Mouse (Mus musculus): ENCODE data around the gene Eng. TPM values are rescaled to one million over a fixed set of nuclear protein-coding genes. Genes with fewer than 3 reads are reported as not detected.

The Eng gene
- polyA plus RNA-seq, 1 experiment from 2014 or later, result 57.9 TPM

DNA sequence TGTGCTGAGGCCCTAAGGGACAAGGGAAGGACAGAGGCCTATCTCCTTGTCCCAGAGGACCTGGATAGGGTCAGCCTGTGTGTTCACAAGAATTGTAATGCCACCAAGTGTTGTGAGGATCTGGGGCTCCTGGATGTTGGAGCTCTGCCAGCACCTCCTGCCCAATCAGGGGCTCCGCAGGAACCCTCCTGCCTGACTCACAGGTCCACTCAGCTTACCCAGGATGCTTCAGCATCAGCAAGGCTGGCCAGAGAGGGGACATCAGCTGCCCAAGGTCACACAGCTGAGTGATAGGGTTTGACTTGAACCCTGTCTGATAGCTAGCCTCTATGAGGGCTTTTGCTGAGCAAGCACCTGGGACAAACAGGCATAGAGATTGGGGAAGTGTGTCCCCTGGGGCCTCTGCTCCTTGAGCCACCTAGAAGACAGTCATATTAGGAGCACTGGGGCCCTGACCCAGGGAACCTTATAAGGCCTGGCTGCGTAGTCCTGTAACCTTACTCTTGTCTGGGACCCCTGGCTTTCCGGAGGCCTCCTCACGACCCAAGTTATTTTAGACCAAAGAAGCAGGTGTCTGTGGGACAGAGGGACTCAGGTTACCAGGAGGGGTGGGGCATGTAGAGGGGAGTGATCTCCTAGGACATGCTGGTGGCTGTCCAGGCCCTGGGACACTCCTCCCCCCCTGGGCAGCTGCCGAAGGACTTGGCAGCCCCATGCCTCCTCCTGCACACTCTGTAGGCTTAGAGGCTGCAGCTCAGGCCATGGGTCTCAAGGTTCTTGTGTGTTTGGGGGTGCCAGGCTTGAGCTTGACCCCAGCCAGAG, 20.3 kb upstream of the Eng start:
- peak overlapping the region; percentile 54 for H3K9ac ChIP-seq (ENCODE audit: low read depth, low read length)
- peak overlapping the region; percentile 74 for H3K27ac ChIP-seq (replicated peaks; ENCODE audit: low read depth, low read length)
- ATAC-seq (ENCODE audit: low read depth), result peak; percentile 31; the same call in 1 of the 2 replicates
- peak; percentile 66 for DNase-seq (ENCODE audit: low spot score)
- H3K9me3 ChIP-seq (ENCODE audit: control insufficient read depth, low read length), result no peaks in the 10 kb centered on the region
- no peaks in the 10 kb centered on the region for H3K36me3 ChIP-seq (ENCODE audit: control insufficient read depth, insufficient read depth, low read length)
- WGBS, result 38% methylated on average over 5 of the region's 5 CpGs
- peak overlapping the region; percentile 25; the same call in 1 of the 2 replicates for H3K4me3 ChIP-seq (ENCODE audit: low read depth, low read length)
- no peaks in the 10 kb centered on the region for H3K27me3 ChIP-seq (replicated peaks; ENCODE audit: control insufficient read depth, insufficient read depth, low read length)
- H3K4me1 ChIP-seq (ENCODE audit: control insufficient read depth, insufficient read depth, low read length), result peaks cover 21% of the 10 kb centered on the region
- H3K4me2 ChIP-seq (ENCODE audit: low read depth, low read length), result peak overlapping the region; percentile 53

- Histone ChIP-seq H3K9me3 (ENCODE audit: control insufficient read depth, low read length) (no peaks in the 10 kb centered on the region), H3K36me3 (ENCODE audit: control insufficient read depth, insufficient read depth, low read length) (no peaks in the 10 kb centered on the region), H3K4me3 (ENCODE audit: low read depth, low read length) (no peak overlapping the region), H3K9ac (ENCODE audit: low read depth, low read length) (no peak overlapping the region), H3K4me2 (ENCODE audit: low read depth, low read length) (no peak overlapping the region), H3K27me3 (replicated peaks; ENCODE audit: control insufficient read depth, insufficient read depth, low read length) (no peaks in the 10 kb centered on the region), H3K27ac (replicated peaks; ENCODE audit: low read depth, low read length) (no peak overlapping the region), H3K4me1 (ENCODE audit: control insufficient read depth, insufficient read depth, low read length) (peaks cover 16% of the 10 kb centered on the region)
- DNase-seq (ENCODE audit: low spot score) (no peak), ATAC-seq (ENCODE audit: low read depth) (no peak)
- WGBS, result 65% methylated on average over 19 of the region's 20 CpGs
Measured at GRCm38 (mm10) chr2:32627266-32628043, 18.9 kb upstream of the Eng start.

DNA sequence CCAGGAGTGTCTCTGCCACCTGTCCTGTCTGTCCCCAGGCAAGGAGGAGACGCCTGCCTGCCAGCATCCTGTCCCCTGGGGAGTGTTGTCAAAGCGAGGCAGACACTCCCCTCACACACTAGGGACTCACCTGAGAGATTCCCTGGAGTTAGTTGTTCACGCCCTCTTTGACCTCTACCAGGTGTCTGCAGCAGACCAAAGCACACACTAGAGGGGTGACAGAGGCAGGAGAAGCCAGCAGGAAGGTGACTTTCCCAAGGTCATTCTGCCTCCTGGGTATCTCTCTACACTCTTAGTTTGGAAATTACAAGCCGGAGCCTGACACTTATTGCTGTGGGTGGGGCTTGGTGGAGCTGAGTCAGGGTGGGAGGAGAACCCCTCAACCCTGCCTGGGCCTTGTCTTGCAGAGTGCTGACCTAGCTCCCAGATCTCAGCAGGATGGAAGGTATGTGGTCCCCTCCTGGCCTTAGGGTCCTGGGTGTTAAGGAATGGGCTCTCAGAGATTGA, 18.3 kb upstream of the Eng start:
- Histone ChIP-seq H3K27ac (replicated peaks; ENCODE audit: low read depth, low read length) (peak overlapping the region; percentile 48; the same call in 1 of the 2 replicates), H3K36me3 (ENCODE audit: control insufficient read depth, insufficient read depth, low read length) (no peaks in the 10 kb centered on the region), H3K9me3 (ENCODE audit: control insufficient read depth, low read length) (no peaks in the 10 kb centered on the region), H3K4me2 (ENCODE audit: low read depth, low read length) (peak overlapping the region; percentile 7; the same call in 1 of the 2 replicates), H3K4me3 (ENCODE audit: low read depth, low read length) (no peak overlapping the region), H3K4me1 (ENCODE audit: control insufficient read depth, insufficient read depth, low read length) (peaks cover 16% of the 10 kb centered on the region), H3K27me3 (replicated peaks; ENCODE audit: control insufficient read depth, insufficient read depth, low read length) (no peaks in the 10 kb centered on the region), H3K9ac (ENCODE audit: low read depth, low read length) (no peak overlapping the region)
- no peak for ATAC-seq (ENCODE audit: low read depth)
- no peak for DNase-seq (ENCODE audit: low spot score)
- WGBS, result 57% methylated on average over 4 of the region's 4 CpGs

DNA sequence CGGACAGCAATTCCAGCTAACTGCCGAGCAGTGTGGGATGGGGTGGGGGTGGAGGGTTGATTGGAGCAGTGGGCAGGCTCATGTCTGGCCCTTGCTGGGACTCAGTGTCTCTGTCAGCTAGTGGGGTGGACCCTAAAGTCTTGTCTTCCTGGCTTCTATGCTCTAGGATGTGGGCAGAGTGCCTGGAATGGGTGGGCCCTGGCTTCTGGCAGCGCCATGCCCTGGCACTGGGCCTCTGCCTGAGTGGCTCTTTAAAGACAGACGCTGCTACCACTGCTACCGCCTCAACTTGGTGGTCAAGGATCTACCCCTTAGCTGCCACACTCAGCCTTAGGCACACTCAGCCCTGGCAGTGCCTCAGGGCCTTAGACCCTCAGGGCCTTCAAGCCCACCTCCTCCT, 17.7 kb upstream of the Eng start:
- Histone ChIP-seq H3K4me2 (ENCODE audit: low read depth, low read length) (peak overlapping the region; percentile 23; the same call in 1 of the 2 replicates), H3K9ac (ENCODE audit: low read depth, low read length) (0 out of 2 replicates have a peak overlapping the region, but pooled peaks have one; percentile 12), H3K27ac (replicated peaks; ENCODE audit: low read depth, low read length) (peak overlapping the region; percentile 48; the same call in 1 of the 2 replicates), H3K9me3 (ENCODE audit: control insufficient read depth, low read length) (no peaks in the 10 kb centered on the region), H3K4me3 (ENCODE audit: low read depth, low read length) (no peak overlapping the region), H3K4me1 (ENCODE audit: control insufficient read depth, insufficient read depth, low read length) (peaks cover 16% of the 10 kb centered on the region), H3K27me3 (replicated peaks; ENCODE audit: control insufficient read depth, insufficient read depth, low read length) (no peaks in the 10 kb centered on the region), H3K36me3 (ENCODE audit: control insufficient read depth, insufficient read depth, low read length) (no peaks in the 10 kb centered on the region)
- DNase-seq (ENCODE audit: low spot score) (peak; percentile 74), ATAC-seq (ENCODE audit: low read depth) (peak; percentile 10; the same call in 1 of the 2 replicates)
- WGBS, result 23% methylated on average over 5 of the region's 5 CpGs

GRCm38 (mm10) chr2:32629276-32629976, 17.0 kb upstream of the Eng start:
- H3K36me3 ChIP-seq (ENCODE audit: control insufficient read depth, insufficient read depth, low read length), result no peaks in the 10 kb centered on the region
- H3K4me1 ChIP-seq (ENCODE audit: control insufficient read depth, insufficient read depth, low read length), result peaks cover 16% of the 10 kb centered on the region
- 0 out of 2 replicates have a peak overlapping the region, but pooled peaks have one; percentile 12 for H3K9ac ChIP-seq (ENCODE audit: low read depth, low read length)
- H3K27me3 ChIP-seq (replicated peaks; ENCODE audit: control insufficient read depth, insufficient read depth, low read length), result no peaks in the 10 kb centered on the region
- H3K27ac ChIP-seq (replicated peaks; ENCODE audit: low read depth, low read length), result peak overlapping the region; percentile 48; the same call in 1 of the 2 replicates
- H3K4me3 ChIP-seq (ENCODE audit: low read depth, low read length), result no peak overlapping the region
- 41% methylated on average over 9 of the region's 9 CpGs for WGBS
- DNase-seq (ENCODE audit: low spot score), result peak; percentile 85
- peak; percentile 34; the same call in 1 of the 2 replicates for ATAC-seq (ENCODE audit: low read depth)
- peak overlapping the region; percentile 23; the same call in 1 of the 2 replicates for H3K4me2 ChIP-seq (ENCODE audit: low read depth, low read length)
- no peaks in the 10 kb centered on the region for H3K9me3 ChIP-seq (ENCODE audit: control insufficient read depth, low read length)

- 89% methylated on average over 7 of the region's 9 CpGs for WGBS
Measured at GRCm38 (mm10) chr2:32630036-32630435, 16.4 kb upstream of the Eng start.

DNA sequence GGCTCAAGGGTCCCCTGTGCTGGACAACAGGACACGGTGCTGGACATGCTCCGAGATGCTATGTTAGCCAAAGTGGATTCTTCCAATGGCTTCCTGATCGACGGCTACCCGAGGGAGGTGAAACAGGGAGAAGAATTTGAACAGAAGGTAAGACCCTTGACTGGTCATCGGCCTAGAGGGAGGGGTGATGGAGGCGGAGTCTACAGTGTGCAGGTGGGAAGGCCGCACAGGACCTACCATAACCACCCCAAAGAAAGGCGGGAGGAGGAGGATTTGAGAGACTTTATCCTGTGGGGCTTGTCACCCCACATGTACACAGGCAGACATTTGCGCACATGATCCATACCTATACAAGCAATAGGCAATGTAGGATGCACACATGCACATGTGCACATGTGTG, 15.3 kb upstream of the Eng start:
- DNase-seq (ENCODE audit: low spot score), result no peak
- Histone ChIP-seq H3K36me3 (ENCODE audit: control insufficient read depth, insufficient read depth, low read length) (no peaks in the 10 kb centered on the region), H3K4me3 (ENCODE audit: low read depth, low read length) (no peak overlapping the region), H3K4me1 (ENCODE audit: control insufficient read depth, insufficient read depth, low read length) (peaks cover 8% of the 10 kb centered on the region), H3K4me2 (ENCODE audit: low read depth, low read length) (no peak overlapping the region), H3K9ac (ENCODE audit: low read depth, low read length) (no peak overlapping the region), H3K9me3 (ENCODE audit: control insufficient read depth, low read length) (no peaks in the 10 kb centered on the region), H3K27me3 (replicated peaks; ENCODE audit: control insufficient read depth, insufficient read depth, low read length) (no peaks in the 10 kb centered on the region), H3K27ac (replicated peaks; ENCODE audit: low read depth, low read length) (no peak overlapping the region)
- WGBS, result 80% methylated on average over 10 of the region's 10 CpGs
- no peak for ATAC-seq (ENCODE audit: low read depth)

More at GRCm38 (mm10) chr2:32630036-32630435, 16.4 kb upstream of the Eng start:
- DNase-seq (ENCODE audit: low spot score) (no peak), ATAC-seq (ENCODE audit: low read depth) (no peak)
- H3K9ac ChIP-seq (ENCODE audit: low read depth, low read length), result no peak overlapping the region
- H3K27ac ChIP-seq (replicated peaks; ENCODE audit: low read depth, low read length), result no peak overlapping the region
- H3K27me3 ChIP-seq (replicated peaks; ENCODE audit: control insufficient read depth, insufficient read depth, low read length), result no peaks in the 10 kb centered on the region
- H3K36me3 ChIP-seq (ENCODE audit: control insufficient read depth, insufficient read depth, low read length), result no peaks in the 10 kb centered on the region
- H3K4me1 ChIP-seq (ENCODE audit: control insufficient read depth, insufficient read depth, low read length), result peaks cover 16% of the 10 kb centered on the region
- H3K9me3 ChIP-seq (ENCODE audit: control insufficient read depth, low read length), result no peaks in the 10 kb centered on the region
- no peak overlapping the region for H3K4me3 ChIP-seq (ENCODE audit: low read depth, low read length)
- no peak overlapping the region for H3K4me2 ChIP-seq (ENCODE audit: low read depth, low read length)
